Mouse (Mus musculus) MEL (cell line): ENCODE measurements at regions not wholly inside any gene's neighbourhood (a gene's known extent, or its start where the extent isn't known, plus 50 kb on each side); places are given as distances from the start of the nearest gene placed in this dataset.

Experiments used
- CTCF ChIP-seq, 3 experiments: IDR thresholded peaks in 2 of 3; conservative IDR thresholded peaks in 1 of 3; 2 replicates each; pipeline ENCODE4 v1.5.1; 2011 to 2012; ENCODE audit warnings: low read length in 3 of 3, low read depth in 2 of 3, mild to moderate bottlenecking in 2 of 3, improper control_type of control experiment in 1 of 3, inconsistent platforms in 1 of 3, mixed read lengths in 1 of 3, moderate library complexity in 1 of 3; ENCODE audit not compliant: control insufficient read depth in 1 of 3, insufficient read depth in 1 of 3, poor library complexity in 1 of 3, severe bottlenecking in 1 of 3
- POLR2A ChIP-seq, 2 experiments: IDR thresholded peaks; 2 replicates each; pipeline ENCODE4 v1.6.1; 2011 to 2012; ENCODE audit warnings: low read length in 2 of 2, mild to moderate bottlenecking in 2 of 2, control low read depth in 1 of 2, improper control_type of control experiment in 1 of 2, low read depth in 1 of 2, moderate library complexity in 1 of 2; ENCODE audit not compliant: control insufficient read depth in 1 of 2, insufficient read depth in 1 of 2, poor library complexity in 1 of 2
- ZC3H11A ChIP-seq: IDR thresholded peaks from 2 replicates; pipeline ENCODE4 v1.6.1; 2012; ENCODE audit warnings: low read depth, mild to moderate bottlenecking, inconsistent platforms, low read length, improper control_type of control experiment

DNA sequence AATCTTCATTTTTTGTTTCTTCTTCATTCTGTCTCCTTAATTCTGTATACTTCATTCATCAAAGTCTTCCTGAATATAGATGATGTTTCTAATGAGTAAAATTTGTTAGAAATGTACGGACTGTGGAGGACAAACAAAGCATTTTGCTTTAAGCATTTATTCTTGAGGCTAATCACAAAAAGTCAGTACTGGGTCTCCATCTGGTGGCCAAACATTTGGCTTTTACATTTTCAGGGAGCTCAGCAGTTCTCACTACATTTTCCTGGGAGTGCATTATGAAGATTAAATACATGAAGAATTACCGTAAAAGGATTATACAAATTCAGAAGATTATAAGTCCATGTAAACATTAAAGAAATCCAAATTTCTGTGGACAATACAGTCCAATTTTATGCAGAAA is 123.6 kb upstream of the Apob start:
- TF ChIP-seq CTCF (IDR thresholded peaks at IDR 0.05 in 2 of 3, conservative IDR thresholded peaks at IDR 0.05 in 1 of 3; ENCODE audit: control insufficient read depth in 1 of 3, insufficient read depth in 1 of 3, low read depth in 2 of 3, low read length in 3 of 3, poor library complexity in 1 of 3, severe bottlenecking in 1 of 3), result no peak
- no peak for TF ChIP-seq POLR2A (IDR thresholded peaks at IDR 0.05; ENCODE audit: control insufficient read depth in 1 of 2, insufficient read depth in 1 of 2, low read depth in 1 of 2, low read length in 2 of 2, poor library complexity in 1 of 2)
- TF ChIP-seq ZC3H11A, result no peak
